16 mouse cellular contexts compared by ENCODE assay signal in genomic region chr5:67101395-67101760, GRCm38 (mm10). TPM values are rescaled to one million over a fixed set of nuclear protein-coding genes. Genes with fewer than 3 reads are reported as not detected.
DNase-seq lines count a peak whose midpoint lies in the region; ATAC-seq and TF ChIP-seq lines count a peak whose summit lies in the region.
"Had no signal": no experiment of that assay in that cellular context is flagged by ENCODE, and none has a peak within 500 bp of the region (broad histone marks: within the 10 kb centered on the region; RNA-seq: fewer than 3 reads in every experiment).

No protein-coding gene starts in this region.

- no peaks in the 10 kb centered on the region for H3K9me3 ChIP-seq in forebrain, embryonic 11.5 days (ENCODE audit: control insufficient read depth, low read length)
- no peaks in the 10 kb centered on the region for H3K9me3 ChIP-seq in forebrain, postnatal 0 days (ENCODE audit: low read length)
- H3K9me3 ChIP-seq in midbrain, embryonic 14.5 days (ENCODE audit: control insufficient read depth, low read length), result no peaks in the 10 kb centered on the region
- no peaks in the 10 kb centered on the region for H3K9me3 ChIP-seq in midbrain, embryonic 10.5 days (replicated peaks)
- no peaks in the 10 kb centered on the region; the same call in 1 of the 2 replicates for H3K9me3 ChIP-seq in hindbrain, embryonic 12.5 days (replicated peaks)
- no peaks in the 10 kb centered on the region for H3K9me3 ChIP-seq in neural tube, embryonic 14.5 days (ENCODE audit: control insufficient read depth, low read length)

- no peaks in the 10 kb centered on the region for H3K36me3 ChIP-seq in forebrain, embryonic 11.5 days (ENCODE audit: control insufficient read depth, insufficient read depth, low read length)
- H3K36me3 ChIP-seq in forebrain, postnatal 0 days (ENCODE audit: insufficient read depth), result no peaks in the 10 kb centered on the region
- no peaks in the 10 kb centered on the region for H3K36me3 ChIP-seq in midbrain, embryonic 14.5 days (ENCODE audit: control insufficient read depth, insufficient read depth, low read length)
- no peaks in the 10 kb centered on the region for H3K36me3 ChIP-seq in midbrain, embryonic 10.5 days
- H3K36me3 ChIP-seq in hindbrain, embryonic 12.5 days, result no peaks in the 10 kb centered on the region
- H3K36me3 ChIP-seq in neural tube, embryonic 14.5 days (ENCODE audit: control insufficient read depth, insufficient read depth, low read length), result no peaks in the 10 kb centered on the region

- no peak overlapping the region for H3K27ac ChIP-seq in forebrain, embryonic 11.5 days (ENCODE audit: low read depth, low read length)
- no peak overlapping the region for H3K27ac ChIP-seq in forebrain, postnatal 0 days (ENCODE audit: low read depth, low read length)
- no peak overlapping the region for H3K27ac ChIP-seq in midbrain, embryonic 14.5 days (replicated peaks; ENCODE audit: low read depth, low read length)
- H3K27ac ChIP-seq in midbrain, embryonic 10.5 days (replicated peaks), result no peak overlapping the region; the same call in 1 of the 2 replicates
- peak overlapping the region; percentile 57 for H3K27ac ChIP-seq in hindbrain, embryonic 12.5 days
- H3K27ac ChIP-seq in neural tube, embryonic 14.5 days (ENCODE audit: low read depth, low read length), result no peak overlapping the region
- H3K27ac ChIP-seq: kidney, postnatal 0 days; liver, embryonic 14.5 days had no signal

- ATAC-seq in forebrain, embryonic 11.5 days (replicated peaks; ENCODE audit: low FRiP score), result 0 out of 2 replicates have a peak, but pooled peaks have one; percentile 17
- ATAC-seq in forebrain, postnatal 0 days, result no peak
- ATAC-seq in midbrain, embryonic 14.5 days (ENCODE audit: low FRiP score, low TSS enrichment), result peak; percentile 37; the same call in 1 of the 2 replicates
- ATAC-seq in hindbrain, embryonic 12.5 days (ENCODE audit: low FRiP score), result 0 out of 2 replicates have a peak, but pooled peaks have one; percentile 23
- ATAC-seq in neural tube, embryonic 14.5 days (ENCODE audit: low read depth), result peak; percentile 22; the same call in 1 of the 2 replicates
- ATAC-seq: inflammation-experienced regulatory T-cells, adult 6 months had no signal

- peaks cover 72% of the 10 kb centered on the region for H3K27me3 ChIP-seq in forebrain, embryonic 11.5 days (ENCODE audit: control insufficient read depth, insufficient read depth, low read length)
- H3K27me3 ChIP-seq in forebrain, postnatal 0 days (ENCODE audit: insufficient read depth, low read length), result peaks cover 67% of the 10 kb centered on the region
- H3K27me3 ChIP-seq in midbrain, embryonic 14.5 days (ENCODE audit: control insufficient read depth, insufficient read depth, low read length), result peaks cover 87% of the 10 kb centered on the region
- H3K27me3 ChIP-seq in midbrain, embryonic 10.5 days (ENCODE audit: low read depth, poor library complexity, severe bottlenecking), result peaks cover 100% of the 10 kb centered on the region
- H3K27me3 ChIP-seq in hindbrain, embryonic 12.5 days, result peaks cover 92% of the 10 kb centered on the region
- H3K27me3 ChIP-seq in neural tube, embryonic 14.5 days (ENCODE audit: control insufficient read depth, insufficient read depth, low read length), result peaks cover 62% of the 10 kb centered on the region

- TF ChIP-seq CTCF in forebrain, postnatal 0 days (IDR thresholded peaks at IDR 0.05; ENCODE audit: low read depth), result no peak

- peaks cover 10% of the 10 kb centered on the region for H3K4me1 ChIP-seq in forebrain, embryonic 11.5 days (replicated peaks; ENCODE audit: control insufficient read depth, insufficient read depth, low read length)
- H3K4me1 ChIP-seq in forebrain, postnatal 0 days (ENCODE audit: insufficient read depth), result no peaks in the 10 kb centered on the region
- H3K4me1 ChIP-seq in midbrain, embryonic 14.5 days (ENCODE audit: control insufficient read depth, insufficient read depth, low read length), result no peaks in the 10 kb centered on the region
- H3K4me1 ChIP-seq in midbrain, embryonic 10.5 days, result peaks cover 28% of the 10 kb centered on the region
- peaks cover 3% of the 10 kb centered on the region; the same call in 1 of the 2 replicates for H3K4me1 ChIP-seq in hindbrain, embryonic 12.5 days
- no peaks in the 10 kb centered on the region for H3K4me1 ChIP-seq in neural tube, embryonic 14.5 days (ENCODE audit: control insufficient read depth, insufficient read depth, low read length)

- 3% methylated on average over 9 of the region's 9 CpGs for WGBS in forebrain, embryonic 11.5 days
- 3% methylated on average over 9 of the region's 9 CpGs for WGBS in forebrain, postnatal 0 days
- WGBS in midbrain, embryonic 14.5 days, result 4% methylated on average over 9 of the region's 9 CpGs
- 2% methylated on average over 9 of the region's 9 CpGs for WGBS in midbrain, embryonic 10.5 days
- under 1% methylated on average over 9 of the region's 9 CpGs for WGBS in hindbrain, embryonic 12.5 days
- 1% methylated on average over 9 of the region's 9 CpGs for WGBS in neural tube, embryonic 14.5 days

- no peak for DNase-seq in forebrain, embryonic 11.5 days (ENCODE audit: low spot score)
- no peak for DNase-seq in forebrain, postnatal 0 days
- peak; percentile 18 for DNase-seq in midbrain, embryonic 14.5 days
- DNase-seq in midbrain, embryonic 10.5 days (ENCODE audit: low spot score), result no peak
- DNase-seq in layer of hippocampus, adult 8-10 months (ENCODE audit: low spot score in 2 of 2), result no peak
- DNase-seq: lung, postnatal 14 days had no signal

- no peak overlapping the region for H3K4me3 ChIP-seq in forebrain, embryonic 11.5 days (ENCODE audit: low read depth, low read length)
- H3K4me3 ChIP-seq in forebrain, postnatal 0 days (ENCODE audit: low read depth, low read length), result no peak overlapping the region
- no peak overlapping the region for H3K4me3 ChIP-seq in midbrain, embryonic 14.5 days (replicated peaks; ENCODE audit: low read depth, low read length)
- H3K4me3 ChIP-seq in midbrain, embryonic 10.5 days, result no peak overlapping the region
- no peak overlapping the region for H3K4me3 ChIP-seq in hindbrain, embryonic 12.5 days
- H3K4me3 ChIP-seq in neural tube, embryonic 14.5 days (ENCODE audit: low read depth, low read length), result no peak overlapping the region

- H3K9ac ChIP-seq in forebrain, embryonic 11.5 days (ENCODE audit: low read length), result no peak overlapping the region
- no peak overlapping the region for H3K9ac ChIP-seq in forebrain, postnatal 0 days
- no peak overlapping the region for H3K9ac ChIP-seq in midbrain, embryonic 14.5 days (replicated peaks; ENCODE audit: low read length)
- H3K9ac ChIP-seq in hindbrain, embryonic 12.5 days, result no peak overlapping the region
- H3K9ac ChIP-seq in neural tube, embryonic 14.5 days (replicated peaks; ENCODE audit: low read depth, low read length), result no peak overlapping the region
- H3K9ac ChIP-seq: liver, embryonic 14.5 days had no signal

- no peak overlapping the region for H3K4me2 ChIP-seq in forebrain, embryonic 11.5 days (ENCODE audit: low read depth, low read length, severe bottlenecking)
- no peak overlapping the region for H3K4me2 ChIP-seq in forebrain, postnatal 0 days (ENCODE audit: low read depth)
- H3K4me2 ChIP-seq in midbrain, embryonic 14.5 days (ENCODE audit: low read length), result no peak overlapping the region
- peak overlapping the region; percentile 19; the same call in 1 of the 2 replicates for H3K4me2 ChIP-seq in hindbrain, embryonic 12.5 days (replicated peaks)
- H3K4me2 ChIP-seq in neural tube, embryonic 14.5 days (ENCODE audit: low read depth, low read length), result no peak overlapping the region

RNA-seq across cellular contexts. Expression of gene Phox2b, which starts 2.3 kb away (rescaled TPM):
- 0.08 TPM in 1 of 2 replicates, not detected in the other for polyA plus RNA-seq in forebrain, embryonic 11.5 days (2014; fragmentation: Nextera tagmentation; extraction: Ambion mirVana)
- total RNA-seq in forebrain, postnatal 0 days (2014; rRNA removed), result not detected in 2 replicates
- polyA plus RNA-seq in forebrain, postnatal 0 days (2015; fragmentation: Nextera tagmentation; extraction: Ambion mirVana), result not detected in 2 replicates
- 2.2 and 3.3 TPM in 2 replicates for polyA plus RNA-seq in midbrain, embryonic 14.5 days (2014; fragmentation: Nextera tagmentation; extraction: Ambion mirVana)
- polyA plus RNA-seq in midbrain, embryonic 10.5 days (2016; fragmentation: Nextera tagmentation; extraction: Ambion mirVana), result 3.3 and 4.5 TPM in 2 replicates
- polyA plus RNA-seq in hindbrain, embryonic 12.5 days (2016; fragmentation: Nextera tagmentation; extraction: Ambion mirVana), result 43.5 and 50.2 TPM in 2 replicates
- 0.08 and 0.15 TPM in 2 replicates for polyA plus RNA-seq in neural tube, embryonic 14.5 days (2014; fragmentation: Nextera tagmentation; extraction: Ambion mirVana)
- total RNA-seq in layer of hippocampus, adult 8-10 months (2022), result not detected
- total RNA-seq: gastrocnemius, postnatal 14 days; heart, adult 8-10 months; layer of hippocampus, postnatal 14 days; megakaryocyte-erythroid progenitor cell, adult 5-6 weeks had no signal
- polyA plus RNA-seq: heart, postnatal 0 days had no signal
